Mouse (Mus musculus) megakaryocyte, embryonic 14.5 days (primary cell): ENCODE data around the gene Gm10306. TPM values are rescaled to one million over a fixed set of nuclear protein-coding genes. Genes with fewer than 3 reads are reported as not detected.
A peak's percentile ranks its signal among the peaks of the same experiment; 100 is the strongest.

Source experiments
- H3K27me3 ChIP-seq: replicated peaks from 2 replicates; pipeline ENCODE3; 2012; ENCODE audit warnings: inconsistent platforms
- H3K36me3 ChIP-seq: replicated peaks from 2 replicates; pipeline ENCODE3; 2012; ENCODE audit warnings: low read length, inconsistent platforms, mixed read lengths
- H3K4me1 ChIP-seq: 2 replicates; pipeline ENCODE4 v1.6.1; 2012; ENCODE audit warnings: inconsistent platforms
- H3K4me3 ChIP-seq: replicated peaks from 2 replicates; pipeline ENCODE3; 2012; ENCODE audit warnings: moderate library complexity, mild to moderate bottlenecking, inconsistent platforms
- H3K9me3 ChIP-seq: 2 replicates; pipeline ENCODE4 v1.6.1; 2012; ENCODE audit warnings: inconsistent platforms
- FLI1 ChIP-seq: IDR thresholded peaks from 2 replicates; pipeline ENCODE4 v1.6.1; 2012; ENCODE audit warnings: low read length, inconsistent platforms, mixed read lengths
- GATA1 ChIP-seq: IDR thresholded peaks from 3 replicates; pipeline ENCODE4 v1.6.1; 2012; ENCODE audit warnings: mixed read lengths, low read length, inconsistent platforms, borderline replicate concordance
- polyA plus RNA-seq: library from polyadenylated mRNA; stranded (reverse); fragments of >175 nt; gene quantifications from 2 replicates; pipeline ENCODE4 v1.2.3, GENCODE M21; 2012; ENCODE audit warnings: low replicate concordance; ENCODE audit not compliant: insufficient read depth

The Gm10306 gene
- not detected in 2 replicates for polyA plus RNA-seq

GRCm38 (mm10) chr4:94556265-94557054 lies at the start of gene Gm10306, which contains the start of gene Caap1:
Gene Gm10306 (plus strand): TSS chr4:94556546.
Gene Caap1 (minus strand): TSS chr4:94556796.
- no peaks in the 10 kb centered on the region for H3K36me3 ChIP-seq
- H3K27me3 ChIP-seq, result no peaks in the 10 kb centered on the region
- TF ChIP-seq FLI1, result peak; percentile 90; the same call in 1 of the 2 replicates
- TF ChIP-seq GATA1, result no peak
- H3K4me3 ChIP-seq, result peak within 1 kb of the TSS; percentile 98
- peaks cover 20% of the 10 kb centered on the region for H3K4me1 ChIP-seq
- H3K9me3 ChIP-seq, result no peaks in the 10 kb centered on the region

- Histone ChIP-seq H3K4me1 (no peaks in the 10 kb centered on the region), H3K4me3 (no peak overlapping the region), H3K27me3 (no peaks in the 10 kb centered on the region), H3K9me3 (no peaks in the 10 kb centered on the region), H3K36me3 (peaks cover 47% of the 10 kb centered on the region)
- no peak for TF ChIP-seq FLI1
- TF ChIP-seq GATA1, result no peak
Measured at GRCm38 (mm10) chr4:94515366-94515765, 41.0 kb upstream of the Gm10306 start.

DNA sequence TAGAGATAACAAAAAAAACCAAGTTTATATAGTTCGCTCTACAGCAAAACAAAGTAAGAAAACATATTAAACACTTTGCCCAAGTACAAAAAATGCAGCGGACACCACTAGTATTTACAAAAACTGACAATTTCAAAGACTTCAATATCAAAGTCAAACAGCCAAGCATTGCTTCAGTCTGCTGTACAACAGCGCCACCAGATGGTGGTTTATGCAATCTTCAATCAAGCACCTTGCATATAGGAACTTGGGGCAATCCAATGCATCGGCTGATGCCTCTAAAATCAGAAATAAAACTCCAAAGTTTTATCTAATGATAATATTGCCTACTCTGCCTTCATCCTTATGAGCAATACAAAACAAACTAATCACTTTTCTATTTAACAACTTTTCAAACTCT lies 38.7 kb upstream of the Gm10306 start:
- Histone ChIP-seq H3K9me3 (no peaks in the 10 kb centered on the region), H3K27me3 (no peaks in the 10 kb centered on the region), H3K36me3 (peaks cover 30% of the 10 kb centered on the region), H3K4me1 (no peaks in the 10 kb centered on the region; the same call in 1 of the 2 replicates), H3K4me3 (no peak overlapping the region)
- TF ChIP-seq GATA1 (no peak), FLI1 (no peak)

DNA sequence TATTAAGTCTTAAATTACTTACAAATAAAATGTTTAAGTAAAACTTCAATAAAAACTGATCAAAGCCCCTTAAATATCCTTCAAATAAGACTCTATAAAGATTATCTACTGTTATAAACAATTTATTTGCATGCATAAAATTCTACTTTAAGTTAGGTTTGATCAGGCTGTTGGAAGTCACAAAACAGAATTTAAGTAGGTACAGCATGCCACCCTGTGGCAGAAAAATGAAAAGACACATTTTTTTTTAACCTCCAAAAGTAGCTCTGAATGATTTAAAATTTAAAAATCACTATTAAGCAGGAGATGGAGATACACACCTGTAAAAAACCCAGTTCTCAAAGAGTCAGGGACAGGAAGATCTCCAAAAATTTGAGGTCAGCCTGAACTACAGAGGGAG lies 33.0 kb upstream of the Gm10306 start:
- TF ChIP-seq FLI1, result no peak
- TF ChIP-seq GATA1, result no peak
- Histone ChIP-seq H3K27me3 (no peaks in the 10 kb centered on the region), H3K36me3 (peaks cover 12% of the 10 kb centered on the region), H3K9me3 (no peaks in the 10 kb centered on the region), H3K4me3 (no peak overlapping the region), H3K4me1 (peaks cover 11% of the 10 kb centered on the region; the same call in 1 of the 2 replicates)

DNA sequence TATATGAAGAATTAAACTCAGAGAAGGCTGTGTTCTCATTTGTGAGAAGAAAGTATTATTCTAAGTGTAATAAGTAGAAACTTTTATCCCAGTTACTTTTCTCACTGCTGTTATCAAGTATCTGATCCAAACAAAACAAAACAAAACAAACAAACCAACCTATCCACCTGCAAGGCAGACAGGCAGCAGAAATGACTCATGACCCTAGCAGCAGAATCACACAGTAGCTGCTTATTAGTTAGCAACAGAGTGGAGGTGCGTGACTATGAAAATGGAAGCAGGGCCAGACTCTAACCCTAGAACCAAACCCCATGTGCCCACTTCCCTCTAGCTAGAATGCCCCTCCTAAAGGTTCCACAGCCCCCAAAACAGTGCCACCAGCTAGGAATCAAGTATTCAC lies 26.9 kb upstream of the Gm10306 start:
- TF ChIP-seq GATA1 (no peak), FLI1 (no peak)
- Histone ChIP-seq H3K9me3 (no peaks in the 10 kb centered on the region), H3K4me1 (peaks cover 14% of the 10 kb centered on the region), H3K27me3 (no peaks in the 10 kb centered on the region), H3K4me3 (no peak overlapping the region), H3K36me3 (peaks cover 23% of the 10 kb centered on the region)

- Histone ChIP-seq H3K4me1 (peaks cover 8% of the 10 kb centered on the region), H3K4me3 (no peak overlapping the region), H3K9me3 (no peaks in the 10 kb centered on the region), H3K27me3 (no peaks in the 10 kb centered on the region), H3K36me3 (peaks cover 48% of the 10 kb centered on the region)
- TF ChIP-seq GATA1, result no peak
Measured at GRCm38 (mm10) chr4:94533205-94533604, 23.1 kb upstream of the Gm10306 start.

DNA sequence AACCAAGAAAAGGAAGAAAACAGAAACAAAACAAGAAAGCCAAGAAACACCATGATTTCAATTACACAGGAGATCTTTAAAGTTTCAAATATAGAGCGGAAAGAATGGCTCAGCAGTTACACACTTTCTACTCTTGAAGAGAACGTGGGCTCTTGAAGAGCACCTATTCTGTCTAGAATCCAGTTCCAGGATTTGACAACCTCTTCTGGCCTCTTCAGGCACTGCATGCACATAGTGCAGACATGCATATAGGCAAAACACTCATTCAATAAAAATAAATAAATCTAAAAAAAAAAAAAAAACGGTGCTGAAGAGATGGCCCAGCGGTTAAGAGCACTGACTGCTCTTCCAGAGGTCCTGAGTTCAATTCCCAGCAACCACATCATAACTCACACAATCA lies 13.3 kb upstream of the Gm10306 start:
- peaks cover 82% of the 10 kb centered on the region for H3K36me3 ChIP-seq
- H3K4me1 ChIP-seq, result peaks cover 12% of the 10 kb centered on the region
- H3K9me3 ChIP-seq, result no peaks in the 10 kb centered on the region
- no peak overlapping the region for H3K4me3 ChIP-seq
- no peak for TF ChIP-seq GATA1
- TF ChIP-seq FLI1, result no peak
- H3K27me3 ChIP-seq, result no peaks in the 10 kb centered on the region

DNA sequence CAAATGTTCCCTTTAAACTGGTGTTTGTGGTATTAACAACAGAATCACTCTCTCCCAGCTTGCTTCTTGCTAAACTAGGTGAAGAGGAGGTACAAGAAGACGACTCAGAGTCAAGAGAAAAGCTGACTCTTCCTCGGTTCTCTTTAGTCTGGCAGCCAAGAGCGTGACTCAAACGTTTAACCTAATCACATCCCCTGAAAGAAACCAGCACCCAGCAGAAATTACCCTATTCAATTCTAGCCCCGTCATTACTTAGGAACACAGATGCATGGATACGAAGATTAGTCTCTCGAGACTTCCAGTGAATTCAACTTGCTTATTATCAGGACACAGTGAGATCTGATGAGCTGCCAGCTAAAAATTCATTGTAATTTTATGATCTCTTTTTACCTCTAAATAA lies 12.0 kb upstream of the Gm10306 start:
- TF ChIP-seq GATA1 (no peak), FLI1 (no peak)
- no peaks in the 10 kb centered on the region; the same call in none of the 2 replicates for H3K4me1 ChIP-seq
- H3K4me3 ChIP-seq, result no peak overlapping the region
- H3K36me3 ChIP-seq, result peaks cover 79% of the 10 kb centered on the region
- no peaks in the 10 kb centered on the region for H3K27me3 ChIP-seq
- H3K9me3 ChIP-seq, result no peaks in the 10 kb centered on the region

DNA sequence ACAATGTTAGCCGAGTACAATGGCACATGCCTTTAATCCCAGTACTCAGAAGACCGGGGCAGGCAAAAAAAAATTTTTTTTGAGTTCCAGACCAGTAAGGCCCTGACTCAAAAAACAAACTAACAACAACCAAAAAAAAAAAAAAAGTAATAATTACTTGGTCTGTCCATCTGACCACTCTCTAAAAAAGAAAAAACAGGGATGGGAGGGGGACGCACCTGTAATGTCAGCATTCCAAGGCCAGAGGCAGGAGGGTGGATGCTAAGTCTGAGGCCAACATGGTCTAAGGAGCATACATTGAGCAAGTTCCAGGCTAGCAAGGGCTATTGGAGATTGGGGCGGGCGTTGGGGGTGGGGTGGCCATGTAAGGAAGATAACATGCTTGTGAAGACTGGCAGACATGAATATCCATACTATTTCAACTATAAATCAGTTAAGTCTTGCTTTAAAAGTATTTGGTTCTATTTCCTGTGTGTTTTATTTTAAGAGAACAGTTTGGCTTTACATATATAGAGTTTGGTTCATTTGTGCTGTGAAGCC lies 1.3 kb upstream of the Gm10306 start:
- H3K36me3 ChIP-seq, result peaks cover 11% of the 10 kb centered on the region
- TF ChIP-seq FLI1 (no peak), GATA1 (no peak)
- peak overlapping the region; percentile 98 for H3K4me3 ChIP-seq
- H3K4me1 ChIP-seq, result peaks cover 20% of the 10 kb centered on the region
- no peaks in the 10 kb centered on the region for H3K9me3 ChIP-seq
- no peaks in the 10 kb centered on the region for H3K27me3 ChIP-seq

GRCm38 (mm10) chr4:94557145-94557544 lies 799 bp downstream of the Gm10306 start:
- H3K4me3 ChIP-seq, result peak overlapping the region; percentile 98
- H3K4me1 ChIP-seq, result peaks cover 20% of the 10 kb centered on the region
- H3K9me3 ChIP-seq, result no peaks in the 10 kb centered on the region
- no peak for TF ChIP-seq GATA1
- no peak for TF ChIP-seq FLI1
- no peaks in the 10 kb centered on the region for H3K36me3 ChIP-seq
- no peaks in the 10 kb centered on the region for H3K27me3 ChIP-seq

- no peak overlapping the region for H3K4me3 ChIP-seq
- H3K27me3 ChIP-seq, result no peaks in the 10 kb centered on the region
- H3K9me3 ChIP-seq, result no peaks in the 10 kb centered on the region
- no peak for TF ChIP-seq FLI1
- no peak for TF ChIP-seq GATA1
- no peaks in the 10 kb centered on the region for H3K36me3 ChIP-seq
- peaks cover 18% of the 10 kb centered on the region for H3K4me1 ChIP-seq
Measured at GRCm38 (mm10) chr4:94559266-94559665, 2.9 kb downstream of the Gm10306 start.
